Mouse (Mus musculus) neural tube, embryonic 10.5 days (tissue): Measurements from ENCODE around the gene Sparc.
A peak's percentile ranks its signal among the peaks of the same experiment; 100 is the strongest.

Source experiments
- DNase-seq: peaks from one replicate; pipeline ENCODE4 v3.0.0-alpha.2; 2017; ENCODE audit warnings: low spot score; ENCODE audit errors: extremely low spot score

Gene Sparc

GRCm38 (mm10) chr11:55422978-55423377 is at the start of gene Sparc:
Gene Sparc (minus strand): TSS chr11:55423183.
- DNase-seq: no peak

GRCm38 (mm10) chr11:55471467-55471866 is 48.5 kb upstream of the Sparc start:
- DNase-seq: no peak

- no peak for DNase-seq
Measured at GRCm38 (mm10) chr11:55470761-55471160, 47.8 kb upstream of the Sparc start.

- DNase-seq: no peak
Measured at GRCm38 (mm10) chr11:55469923-55470691, 47.1 kb upstream of the Sparc start.

GRCm38 (mm10) chr11:55469048-55469843 is 46.3 kb upstream of the Sparc start, which contains the start of gene G3bp1:
Gene G3bp1 (plus strand): TSS chr11:55469685.
- DNase-seq: peak; percentile 96

- no peak for DNase-seq
Measured at GRCm38 (mm10) chr11:55468611-55469047, 45.6 kb upstream of the Sparc start.

- DNase-seq: no peak
Measured at GRCm38 (mm10) chr11:55468012-55468411, 45.0 kb upstream of the Sparc start.

GRCm38 (mm10) chr11:55465177-55465576 is 42.2 kb upstream of the Sparc start:
- no peak for DNase-seq

- DNase-seq: no peak
Measured at GRCm38 (mm10) chr11:55464707-55465106, 41.7 kb upstream of the Sparc start.

GRCm38 (mm10) chr11:55462149-55462548 is 39.2 kb upstream of the Sparc start:
- no peak for DNase-seq

- DNase-seq: peak; percentile 92
Measured at GRCm38 (mm10) chr11:55461019-55461645, 38.1 kb upstream of the Sparc start, which contains the start of gene Atox1. Gene Atox1 (minus strand): TSS chr11:55461239.

GRCm38 (mm10) chr11:55460559-55461018 is 37.6 kb upstream of the Sparc start:
- no peak for DNase-seq

GRCm38 (mm10) chr11:55459850-55460558 is 37.0 kb upstream of the Sparc start:
- peak; percentile 36 for DNase-seq

- no peak for DNase-seq
Measured at GRCm38 (mm10) chr11:55458501-55458900, 35.5 kb upstream of the Sparc start.

GRCm38 (mm10) chr11:55455166-55455565 is 32.2 kb upstream of the Sparc start:
- DNase-seq: no peak

- DNase-seq: no peak
Measured at GRCm38 (mm10) chr11:55453640-55454039, 30.7 kb upstream of the Sparc start.

- DNase-seq: no peak
Measured at GRCm38 (mm10) chr11:55450311-55450710, 27.3 kb upstream of the Sparc start.

- no peak for DNase-seq
Measured at GRCm38 (mm10) chr11:55449531-55449930, 26.5 kb upstream of the Sparc start.

GRCm38 (mm10) chr11:55446579-55446978 is 23.6 kb upstream of the Sparc start:
- peak; percentile 77 for DNase-seq

- DNase-seq: peak; percentile 46
Measured at GRCm38 (mm10) chr11:55444772-55445171, 21.8 kb upstream of the Sparc start.

GRCm38 (mm10) chr11:55439718-55440117 is 16.7 kb upstream of the Sparc start:
- DNase-seq: no peak
